Mouse (Mus musculus) lung, postnatal 0 days (tissue): ENCODE data around the gene Myo16.

Experiments used
- CTCF ChIP-seq: IDR thresholded peaks from 2 replicates; pipeline ENCODE4 v1.5.1; 2016; ENCODE audit warnings: antibody characterized with exemption, mild to moderate bottlenecking
- EP300 ChIP-seq: IDR thresholded peaks from 2 replicates; pipeline ENCODE4 v1.6.1; 2016; ENCODE audit warnings: antibody characterized with exemption, mild to moderate bottlenecking, control low read depth

DNA sequence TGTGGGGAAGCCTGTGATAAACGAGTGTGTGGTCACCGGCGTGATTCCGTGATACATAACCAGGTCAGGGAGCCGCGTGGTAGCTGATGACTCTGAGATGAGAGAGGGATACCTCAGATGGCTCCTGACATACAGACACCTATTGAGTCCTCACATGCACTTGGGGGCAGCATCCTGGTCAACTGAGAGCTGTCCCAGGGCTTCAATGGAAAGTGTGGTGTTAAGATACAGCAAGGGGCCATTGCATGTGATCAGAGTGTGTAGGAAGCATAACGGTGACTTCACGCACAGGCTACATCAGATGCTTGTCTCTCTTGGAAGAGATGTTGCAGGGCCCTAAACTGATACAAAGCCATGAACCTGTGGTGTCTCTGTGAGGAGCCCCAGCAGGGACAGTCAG is 260.2 kb downstream of the Myo16 start:
- TF ChIP-seq EP300, result no peak
- no peak for TF ChIP-seq CTCF
